Mouse (Mus musculus): ENCODE measurements around the gene Slc35e3. TPM values are rescaled to one million over a fixed set of nuclear protein-coding genes. Genes with fewer than 3 reads are reported as not detected.

The Slc35e3 gene
- polyA plus RNA-seq, 1 experiment from 2014 or later = 26.9 TPM

- Histone ChIP-seq H3K4me1 (no peaks in the 10 kb centered on the region), H3K4me2 (no peak overlapping the region), H3K36me3 (peaks cover 89% of the 10 kb centered on the region), H3K27me3 (replicated peaks) (no peaks in the 10 kb centered on the region), H3K9me3 (replicated peaks) (no peaks in the 10 kb centered on the region), H3K9ac (replicated peaks) (no peak overlapping the region), H3K27ac (replicated peaks) (no peak overlapping the region), H3K4me3 (replicated peaks) (no peak overlapping the region)
- over 99% methylated on average over 4 of the region's 4 CpGs for WGBS
- no peak for ATAC-seq (ENCODE audit: low FRiP score)
Observed at GRCm38 (mm10) chr10:117695605-117696004, 50.6 kb downstream of the Slc35e3 start.

- H3K9me3 ChIP-seq (replicated peaks) = no peaks in the 10 kb centered on the region
- ATAC-seq (ENCODE audit: low FRiP score) = no peak
- no peak overlapping the region for H3K4me3 ChIP-seq (replicated peaks)
- peaks cover 89% of the 10 kb centered on the region for H3K36me3 ChIP-seq
- H3K27me3 ChIP-seq (replicated peaks) = no peaks in the 10 kb centered on the region
- 94% methylated on average over 4 of the region's 4 CpGs for WGBS
- H3K9ac ChIP-seq (replicated peaks) = no peak overlapping the region
- no peak overlapping the region for H3K27ac ChIP-seq (replicated peaks)
- no peaks in the 10 kb centered on the region for H3K4me1 ChIP-seq
- no peak overlapping the region for H3K4me2 ChIP-seq
Observed at GRCm38 (mm10) chr10:117695027-117695426, 51.1 kb downstream of the Slc35e3 start.

- H3K4me2 ChIP-seq = no peak overlapping the region
- H3K4me3 ChIP-seq (replicated peaks) = no peak overlapping the region
- H3K36me3 ChIP-seq = peaks cover 85% of the 10 kb centered on the region
- WGBS = 93% methylated on average over 6 of the region's 6 CpGs
- H3K9me3 ChIP-seq (replicated peaks) = no peaks in the 10 kb centered on the region
- no peaks in the 10 kb centered on the region for H3K27me3 ChIP-seq (replicated peaks)
- H3K9ac ChIP-seq (replicated peaks) = no peak overlapping the region
- H3K27ac ChIP-seq (replicated peaks) = no peak overlapping the region
- H3K4me1 ChIP-seq = no peaks in the 10 kb centered on the region
- no peak for ATAC-seq (ENCODE audit: low FRiP score)
Observed at GRCm38 (mm10) chr10:117694255-117694953, 51.8 kb downstream of the Slc35e3 start.

GRCm38 (mm10) chr10:117692953-117693352 is 53.2 kb downstream of the Slc35e3 start:
- WGBS = 97% methylated on average over 5 of the region's 5 CpGs
- no peak overlapping the region for H3K4me2 ChIP-seq
- H3K27me3 ChIP-seq (replicated peaks) = no peaks in the 10 kb centered on the region
- no peak for ATAC-seq (ENCODE audit: low FRiP score)
- H3K9ac ChIP-seq (replicated peaks) = no peak overlapping the region
- H3K9me3 ChIP-seq (replicated peaks) = no peaks in the 10 kb centered on the region
- peaks cover 85% of the 10 kb centered on the region for H3K36me3 ChIP-seq
- no peaks in the 10 kb centered on the region for H3K4me1 ChIP-seq
- no peak overlapping the region for H3K4me3 ChIP-seq (replicated peaks)
- H3K27ac ChIP-seq (replicated peaks) = no peak overlapping the region

GRCm38 (mm10) chr10:117692173-117692572 is 54.0 kb downstream of the Slc35e3 start:
- no peak overlapping the region for H3K4me3 ChIP-seq (replicated peaks)
- no peak overlapping the region for H3K9ac ChIP-seq (replicated peaks)
- no peak overlapping the region for H3K27ac ChIP-seq (replicated peaks)
- H3K4me1 ChIP-seq = no peaks in the 10 kb centered on the region
- no peak for ATAC-seq (ENCODE audit: low FRiP score)
- H3K4me2 ChIP-seq = no peak overlapping the region
- no peaks in the 10 kb centered on the region for H3K27me3 ChIP-seq (replicated peaks)
- H3K36me3 ChIP-seq = peaks cover 81% of the 10 kb centered on the region
- no peaks in the 10 kb centered on the region for H3K9me3 ChIP-seq (replicated peaks)

- Histone ChIP-seq H3K27ac (replicated peaks) (no peak overlapping the region), H3K4me3 (replicated peaks) (no peak overlapping the region), H3K4me2 (no peak overlapping the region), H3K4me1 (no peaks in the 10 kb centered on the region), H3K36me3 (peaks cover 74% of the 10 kb centered on the region), H3K9ac (replicated peaks) (no peak overlapping the region), H3K9me3 (replicated peaks) (no peaks in the 10 kb centered on the region), H3K27me3 (replicated peaks) (no peaks in the 10 kb centered on the region)
- ATAC-seq (ENCODE audit: low FRiP score) = no peak
- 96% methylated on average over 10 of the region's 10 CpGs for WGBS
Observed at GRCm38 (mm10) chr10:117691389-117691968, 54.7 kb downstream of the Slc35e3 start.

GRCm38 (mm10) chr10:117690770-117691296 is 55.3 kb downstream of the Slc35e3 start:
- peaks cover 68% of the 10 kb centered on the region for H3K36me3 ChIP-seq
- no peak for ATAC-seq (ENCODE audit: low FRiP score)
- no peaks in the 10 kb centered on the region for H3K9me3 ChIP-seq (replicated peaks)
- no peak overlapping the region for H3K9ac ChIP-seq (replicated peaks)
- no peak overlapping the region for H3K27ac ChIP-seq (replicated peaks)
- H3K4me3 ChIP-seq (replicated peaks) = no peak overlapping the region
- no peak overlapping the region for H3K4me2 ChIP-seq
- no peaks in the 10 kb centered on the region for H3K4me1 ChIP-seq
- 92% methylated on average over 3 of the region's 3 CpGs for WGBS
- no peaks in the 10 kb centered on the region for H3K27me3 ChIP-seq (replicated peaks)

- ATAC-seq (ENCODE audit: low FRiP score) = no peak
- no peak overlapping the region for H3K4me3 ChIP-seq (replicated peaks)
- H3K9me3 ChIP-seq (replicated peaks) = no peaks in the 10 kb centered on the region
- H3K4me1 ChIP-seq = no peaks in the 10 kb centered on the region
- H3K27me3 ChIP-seq (replicated peaks) = no peaks in the 10 kb centered on the region
- 85% methylated on average over 2 of the region's 2 CpGs for WGBS
- no peak overlapping the region for H3K9ac ChIP-seq (replicated peaks)
- H3K4me2 ChIP-seq = no peak overlapping the region
- H3K27ac ChIP-seq (replicated peaks) = no peak overlapping the region
- H3K36me3 ChIP-seq = peaks cover 59% of the 10 kb centered on the region
Observed at GRCm38 (mm10) chr10:117690101-117690352, 56.1 kb downstream of the Slc35e3 start.

GRCm38 (mm10) chr10:117689297-117690100 is 56.7 kb downstream of the Slc35e3 start:
- Histone ChIP-seq H3K4me3 (replicated peaks) (no peak overlapping the region), H3K27ac (replicated peaks) (no peak overlapping the region), H3K9ac (replicated peaks) (no peak overlapping the region), H3K4me2 (no peak overlapping the region), H3K9me3 (replicated peaks) (no peaks in the 10 kb centered on the region), H3K4me1 (no peaks in the 10 kb centered on the region), H3K27me3 (replicated peaks) (no peaks in the 10 kb centered on the region), H3K36me3 (peaks cover 54% of the 10 kb centered on the region)
- 96% methylated on average over 11 of the region's 11 CpGs for WGBS
- ATAC-seq (ENCODE audit: low FRiP score) = no peak

GRCm38 (mm10) chr10:117688204-117689151 is 57.7 kb downstream of the Slc35e3 start:
- H3K36me3 ChIP-seq = peaks cover 47% of the 10 kb centered on the region
- 90% methylated on average over 13 of the region's 13 CpGs for WGBS
- ATAC-seq (ENCODE audit: low FRiP score) = no peak; the same call in 1 of the 2 replicates

GRCm38 (mm10) chr10:117687577-117687976 is 58.6 kb downstream of the Slc35e3 start:
- no peaks in the 10 kb centered on the region for H3K4me1 ChIP-seq
- ATAC-seq (ENCODE audit: low FRiP score) = no peak
- no peak overlapping the region for H3K9ac ChIP-seq (replicated peaks)
- no peak overlapping the region for H3K4me2 ChIP-seq
- H3K36me3 ChIP-seq = peaks cover 41% of the 10 kb centered on the region
- no peaks in the 10 kb centered on the region for H3K27me3 ChIP-seq (replicated peaks)
- H3K4me3 ChIP-seq (replicated peaks) = no peak overlapping the region
- no peaks in the 10 kb centered on the region for H3K9me3 ChIP-seq (replicated peaks)
- WGBS = 90% methylated on average over 7 of the region's 7 CpGs
- H3K27ac ChIP-seq (replicated peaks) = no peak overlapping the region

More at GRCm38 (mm10) chr10:117688204-117689151, 57.7 kb downstream of the Slc35e3 start:
- H3K27ac ChIP-seq (replicated peaks) = no peak overlapping the region
- H3K27me3 ChIP-seq (replicated peaks) = no peaks in the 10 kb centered on the region
- H3K9ac ChIP-seq (replicated peaks) = no peak overlapping the region
- no peak overlapping the region for H3K4me2 ChIP-seq
- no peaks in the 10 kb centered on the region for H3K9me3 ChIP-seq (replicated peaks)
- H3K4me1 ChIP-seq = no peaks in the 10 kb centered on the region
- no peak overlapping the region for H3K4me3 ChIP-seq (replicated peaks)
